Comparison of ENCODE assay signal across 8 mouse cellular contexts in the genomic region with DNA sequence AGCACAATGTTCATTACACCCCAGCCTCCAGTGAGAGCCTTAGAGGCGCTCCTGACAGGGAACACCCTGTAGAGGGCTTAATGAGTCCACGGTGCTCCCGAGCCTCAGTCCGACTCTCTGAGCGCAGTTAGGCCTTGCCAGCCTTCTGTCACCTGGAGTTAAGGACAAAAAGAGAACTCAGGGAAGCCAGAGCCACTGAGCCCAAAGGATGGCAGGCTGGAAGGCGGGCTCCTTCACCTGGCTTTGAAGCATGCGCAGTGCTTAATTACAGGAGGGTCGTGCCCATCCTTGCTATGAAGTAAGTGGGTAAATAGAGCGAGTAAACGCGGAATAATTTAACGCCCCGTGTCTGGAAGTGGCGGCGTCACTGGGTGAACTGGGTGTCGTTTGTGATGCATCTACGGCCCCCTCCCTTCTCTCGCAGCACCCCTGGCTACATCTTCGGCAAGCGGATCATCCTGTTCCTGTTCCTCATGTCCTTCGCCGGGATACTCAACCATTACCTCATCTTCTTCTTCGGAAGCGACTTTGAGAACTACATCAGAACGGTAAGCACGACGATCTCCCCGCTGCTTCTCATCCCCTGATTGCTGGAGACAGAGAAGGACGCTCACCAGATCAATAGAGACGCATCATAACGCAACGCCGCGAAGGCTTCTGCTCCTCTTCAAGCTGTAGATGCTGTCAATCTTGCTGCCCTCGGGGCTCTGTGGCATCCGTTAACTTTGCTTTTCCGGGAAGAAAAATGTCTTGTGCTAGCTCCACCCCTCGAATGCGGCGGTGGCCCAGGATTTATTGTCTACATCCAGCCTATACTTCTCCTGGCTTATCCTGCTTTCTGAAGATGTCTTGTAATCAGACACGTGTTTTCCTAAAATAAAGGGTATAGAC. TPM values are rescaled to one million over a fixed set of nuclear protein-coding genes. Genes with fewer than 3 reads are reported as not detected.
DNase-seq lines count a peak whose midpoint lies in the region; ATAC-seq and TF ChIP-seq lines count a peak whose summit lies in the region.

No protein-coding gene starts in this region.

- H3K4me3 ChIP-seq in E14TG2a.4 (replicated peaks; ENCODE audit: low read length): peak overlapping the region; percentile 64
- peak overlapping the region; percentile 31 for H3K4me3 ChIP-seq in embryonic facial prominence, embryonic 12.5 days
- peak overlapping the region; percentile 27 for H3K4me3 ChIP-seq in intestine, embryonic 15.5 days (replicated peaks)
- H3K4me3 ChIP-seq in midbrain, embryonic 13.5 days (replicated peaks): peak overlapping the region; percentile 33

- no peaks in the 10 kb centered on the region for H3K9me3 ChIP-seq in E14TG2a.4 (ENCODE audit: low read length)
- peaks cover 3% of the 10 kb centered on the region; the same call in 1 of the 2 replicates for H3K9me3 ChIP-seq in embryonic facial prominence, embryonic 12.5 days
- H3K9me3 ChIP-seq in intestine, embryonic 15.5 days: no peaks in the 10 kb centered on the region
- H3K9me3 ChIP-seq in midbrain, embryonic 13.5 days: 0 out of 2 replicates have a peak, but pooled peaks cover 6% of the 10 kb centered on the region

- H3K36me3 ChIP-seq in E14TG2a.4 (ENCODE audit: insufficient read depth, low read length): no peaks in the 10 kb centered on the region
- no peaks in the 10 kb centered on the region for H3K36me3 ChIP-seq in embryonic facial prominence, embryonic 12.5 days
- no peaks in the 10 kb centered on the region for H3K36me3 ChIP-seq in intestine, embryonic 15.5 days
- no peaks in the 10 kb centered on the region for H3K36me3 ChIP-seq in midbrain, embryonic 13.5 days

- whole genome bisulfite sequencing in embryonic facial prominence, embryonic 12.5 days: 25% methylated on average over 41 of the region's 41 CpGs
- WGBS in intestine, embryonic 15.5 days: 24% methylated on average over 41 of the region's 41 CpGs
- WGBS in midbrain, embryonic 13.5 days: 20% methylated on average over 41 of the region's 41 CpGs

- H3K4me2 ChIP-seq in embryonic facial prominence, embryonic 12.5 days (replicated peaks): peak overlapping the region; percentile 52
- H3K4me2 ChIP-seq in intestine, embryonic 15.5 days (replicated peaks): peak overlapping the region; percentile 55
- peak overlapping the region; percentile 60 for H3K4me2 ChIP-seq in midbrain, embryonic 13.5 days (replicated peaks)

- peak; percentile 70 for ATAC-seq in frontal cortex, adult (ENCODE audit: low TSS enrichment)
- no peak for ATAC-seq in embryonic facial prominence, embryonic 12.5 days (ENCODE audit: insufficient number of reproducible peaks, insufficient read depth, low FRiP score, low TSS enrichment)
- ATAC-seq in intestine, embryonic 15.5 days: peak; percentile 62; the same call in 1 of the 2 replicates
- ATAC-seq in midbrain, embryonic 13.5 days: peak; percentile 69

- 0 out of 2 replicates have a peak, but pooled peaks have one; percentile 1 for TF ChIP-seq CTCF in E14TG2a.4 (conservative IDR thresholded peaks at IDR 0.05; ENCODE audit: low read length)

- H3K9ac ChIP-seq in embryonic facial prominence, embryonic 12.5 days: peak overlapping the region; percentile 29; the same call in 1 of the 2 replicates
- H3K9ac ChIP-seq in intestine, embryonic 15.5 days: 0 out of 2 replicates have a peak overlapping the region, but pooled peaks have one; percentile 6
- H3K9ac ChIP-seq in midbrain, embryonic 13.5 days (replicated peaks): peak overlapping the region; percentile 54

- H3K27me3 ChIP-seq in E14TG2a.4 (ENCODE audit: insufficient read depth, low read length): peaks cover 40% of the 10 kb centered on the region
- H3K27me3 ChIP-seq in embryonic facial prominence, embryonic 12.5 days: no peaks in the 10 kb centered on the region
- H3K27me3 ChIP-seq in intestine, embryonic 15.5 days (replicated peaks): no peaks in the 10 kb centered on the region
- no peaks in the 10 kb centered on the region; the same call in 1 of the 2 replicates for H3K27me3 ChIP-seq in midbrain, embryonic 13.5 days

- no peak overlapping the region for H3K27ac ChIP-seq in embryonic facial prominence, embryonic 12.5 days
- no peak overlapping the region for H3K27ac ChIP-seq in intestine, embryonic 15.5 days
- H3K27ac ChIP-seq in midbrain, embryonic 13.5 days: 0 out of 2 replicates have a peak overlapping the region, but pooled peaks have one; percentile 32

- peaks cover 18% of the 10 kb centered on the region for H3K4me1 ChIP-seq in E14TG2a.4 (replicated peaks; ENCODE audit: low read depth, low read length)
- peaks cover 5% of the 10 kb centered on the region for H3K4me1 ChIP-seq in embryonic facial prominence, embryonic 12.5 days
- H3K4me1 ChIP-seq in intestine, embryonic 15.5 days (replicated peaks): no peaks in the 10 kb centered on the region
- H3K4me1 ChIP-seq in midbrain, embryonic 13.5 days (replicated peaks): peaks cover 11% of the 10 kb centered on the region

- DNase-seq in frontal cortex, postnatal 10 days (ENCODE audit: low spot score in 2 of 2): no peak
- DNase-seq in B cell, adult 2 months: no peak
- no peak for DNase-seq in thymus, postnatal 36 days

RNA-seq across cellular contexts. Expression of a gene that starts 22.8 kb away (rescaled TPM):
- 8.5 and 13.1 TPM in 2 replicates for polyA plus RNA-seq in embryonic facial prominence, embryonic 12.5 days (2016; fragmentation: Nextera tagmentation; extraction: Ambion mirVana)
- 11.7 and 13.2 TPM in 2 replicates for polyA plus RNA-seq in intestine, embryonic 15.5 days (2015; fragmentation: Nextera tagmentation; extraction: Ambion mirVana)
- 8.6 and 9.1 TPM in 2 replicates for polyA plus RNA-seq in midbrain, embryonic 13.5 days (2015; fragmentation: Nextera tagmentation; extraction: Ambion mirVana)
